Mouse (Mus musculus): ENCODE results near the gene Gm45837. TPM values are rescaled to one million over a fixed set of nuclear protein-coding genes. Genes with fewer than 3 reads are reported as not detected.

Gene Gm45837
- polyA plus RNA-seq, 1 experiment from 2014 or later, result 4.0 TPM

DNA sequence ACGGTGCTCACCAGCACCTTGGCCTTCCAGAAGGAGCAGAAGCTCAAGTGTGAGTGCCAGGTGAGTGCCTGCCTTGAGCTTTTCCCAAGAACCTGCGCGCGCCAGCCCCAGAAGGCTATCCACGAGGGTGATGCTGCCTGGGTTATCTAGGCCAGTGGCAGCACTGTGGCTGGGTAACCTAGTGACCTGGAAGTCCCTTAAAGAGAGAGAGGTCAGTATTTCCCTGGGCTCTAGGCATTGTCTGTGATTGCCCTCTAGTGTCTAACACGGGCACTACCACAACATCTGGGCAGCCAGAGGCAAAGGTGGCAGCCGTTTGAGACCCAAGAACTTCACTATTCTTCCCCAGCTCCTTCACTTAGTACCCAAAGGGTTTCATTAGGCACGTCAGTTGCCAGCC, 92.7 kb downstream of the Gm45837 start:
- no peak overlapping the region for H3K9ac ChIP-seq (ENCODE audit: low read depth, low read length)
- no peak overlapping the region for H3K4me3 ChIP-seq (ENCODE audit: low read depth, low read length)
- no peak for ATAC-seq (ENCODE audit: low read depth)
- no peaks in the 10 kb centered on the region for H3K36me3 ChIP-seq (ENCODE audit: control insufficient read depth, insufficient read depth)
- H3K27ac ChIP-seq (ENCODE audit: low read length), result no peak overlapping the region
- no peaks in the 10 kb centered on the region for H3K9me3 ChIP-seq (replicated peaks; ENCODE audit: control insufficient read depth, low read length)
- peaks cover 6% of the 10 kb centered on the region; the same call in 1 of the 2 replicates for H3K4me1 ChIP-seq (ENCODE audit: control insufficient read depth, low read depth, low read length)
- H3K27me3 ChIP-seq (ENCODE audit: control insufficient read depth, insufficient read depth, low read depth, low read length), result peaks cover 4% of the 10 kb centered on the region
- H3K4me2 ChIP-seq (ENCODE audit: low read depth, low read length), result no peak overlapping the region
- 22% methylated on average over 8 of the region's 8 CpGs for WGBS (ENCODE audit: insufficient replicate concordance)

DNA sequence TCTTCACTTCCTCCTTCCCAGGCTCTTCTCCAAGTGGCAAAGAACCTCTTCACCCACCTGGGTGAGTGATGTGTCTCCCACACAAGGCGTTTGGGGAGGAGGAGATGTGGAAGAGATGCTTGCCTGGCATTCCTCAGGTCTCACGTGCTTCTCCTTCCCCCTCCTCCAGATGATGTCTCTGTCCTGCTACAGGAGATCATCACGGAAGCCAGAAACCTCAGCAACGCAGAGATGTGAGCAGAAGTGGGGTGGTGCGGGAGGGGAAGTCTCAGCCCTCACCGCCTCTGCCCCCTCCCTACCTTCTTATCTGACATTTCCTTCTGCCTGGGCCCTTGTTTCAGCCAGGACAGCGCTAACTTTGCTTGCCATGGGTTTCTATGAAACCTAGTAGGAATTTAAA, 93.1 kb downstream of the Gm45837 start:
- H3K4me1 ChIP-seq (ENCODE audit: control insufficient read depth, low read depth, low read length), result peaks cover 6% of the 10 kb centered on the region; the same call in 1 of the 2 replicates
- WGBS (ENCODE audit: insufficient replicate concordance), result 7% methylated on average over 7 of the region's 7 CpGs
- no peaks in the 10 kb centered on the region for H3K36me3 ChIP-seq (ENCODE audit: control insufficient read depth, insufficient read depth)
- H3K4me3 ChIP-seq (ENCODE audit: low read depth, low read length), result no peak overlapping the region
- no peaks in the 10 kb centered on the region for H3K9me3 ChIP-seq (replicated peaks; ENCODE audit: control insufficient read depth, low read length)
- peaks cover 4% of the 10 kb centered on the region for H3K27me3 ChIP-seq (ENCODE audit: control insufficient read depth, insufficient read depth, low read depth, low read length)
- no peak overlapping the region for H3K4me2 ChIP-seq (ENCODE audit: low read depth, low read length)
- no peak overlapping the region for H3K27ac ChIP-seq (ENCODE audit: low read length)
- ATAC-seq (ENCODE audit: low read depth), result no peak
- H3K9ac ChIP-seq (ENCODE audit: low read depth, low read length), result no peak overlapping the region

DNA sequence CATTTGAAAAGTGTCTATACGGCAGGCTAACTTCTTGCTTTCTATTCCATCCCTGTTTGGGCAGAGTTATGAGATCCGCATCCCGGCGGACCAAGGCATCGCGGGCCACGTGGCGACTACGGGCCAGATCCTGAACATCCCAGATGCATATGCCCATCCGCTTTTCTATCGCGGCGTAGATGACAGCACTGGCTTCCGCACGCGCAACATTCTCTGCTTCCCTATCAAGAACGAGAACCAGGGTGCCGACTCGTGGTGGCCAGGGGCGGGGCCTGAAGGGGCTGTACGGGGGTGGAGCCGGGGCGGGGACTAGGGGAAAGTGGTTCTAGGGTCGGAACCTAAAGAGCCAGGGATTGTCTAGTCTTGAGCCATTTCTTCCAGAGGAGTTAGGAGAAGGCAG, 93.8 kb downstream of the Gm45837 start:
- Histone ChIP-seq H3K9me3 (replicated peaks; ENCODE audit: control insufficient read depth, low read length) (no peaks in the 10 kb centered on the region), H3K4me3 (ENCODE audit: low read depth, low read length) (no peak overlapping the region), H3K27me3 (ENCODE audit: control insufficient read depth, insufficient read depth, low read depth, low read length) (peaks cover 4% of the 10 kb centered on the region; the same call in 1 of the 2 replicates), H3K27ac (ENCODE audit: low read length) (no peak overlapping the region), H3K4me2 (ENCODE audit: low read depth, low read length) (peak overlapping the region; percentile 49), H3K4me1 (ENCODE audit: control insufficient read depth, low read depth, low read length) (peaks cover 6% of the 10 kb centered on the region; the same call in 1 of the 2 replicates), H3K9ac (ENCODE audit: low read depth, low read length) (no peak overlapping the region), H3K36me3 (ENCODE audit: control insufficient read depth, insufficient read depth) (no peaks in the 10 kb centered on the region)
- 7% methylated on average over 24 of the region's 24 CpGs for WGBS (ENCODE audit: insufficient replicate concordance)
- ATAC-seq (ENCODE audit: low read depth), result no peak

DNA sequence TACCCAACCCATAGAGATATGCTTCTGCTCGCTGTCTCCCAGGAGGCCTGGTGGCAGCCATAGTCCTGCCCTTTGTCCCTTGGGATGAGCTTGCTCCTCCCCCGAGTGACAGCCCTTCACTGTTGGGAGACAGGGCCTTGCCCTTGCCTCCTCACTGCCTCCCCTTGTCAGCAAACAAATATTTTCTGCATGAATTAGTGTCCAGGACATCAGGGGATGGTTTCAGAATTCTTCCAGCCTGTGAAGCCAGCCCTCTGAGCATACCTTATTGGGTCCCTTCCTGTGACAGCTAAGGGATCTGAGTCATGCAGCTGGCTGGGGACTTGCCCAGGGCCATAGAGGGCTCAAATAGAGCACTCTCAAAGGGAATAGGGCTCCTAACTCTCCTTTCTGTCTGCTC, 98.5 kb downstream of the Gm45837 start:
- no peaks in the 10 kb centered on the region; the same call in 1 of the 2 replicates for H3K27me3 ChIP-seq (ENCODE audit: control insufficient read depth, insufficient read depth, low read depth, low read length)
- no peak overlapping the region for H3K9ac ChIP-seq (ENCODE audit: low read depth, low read length)
- H3K27ac ChIP-seq (ENCODE audit: low read length), result no peak overlapping the region
- no peak overlapping the region for H3K4me2 ChIP-seq (ENCODE audit: low read depth, low read length)
- ATAC-seq (ENCODE audit: low read depth), result no peak
- WGBS (ENCODE audit: insufficient replicate concordance), result 37% methylated on average over 2 of the region's 2 CpGs
- H3K36me3 ChIP-seq (ENCODE audit: control insufficient read depth, insufficient read depth), result no peaks in the 10 kb centered on the region
- H3K4me3 ChIP-seq (ENCODE audit: low read depth, low read length), result no peak overlapping the region
- no peaks in the 10 kb centered on the region for H3K9me3 ChIP-seq (replicated peaks; ENCODE audit: control insufficient read depth, low read length)
- H3K4me1 ChIP-seq (ENCODE audit: control insufficient read depth, low read depth, low read length), result peaks cover 1% of the 10 kb centered on the region; the same call in 1 of the 2 replicates

DNA sequence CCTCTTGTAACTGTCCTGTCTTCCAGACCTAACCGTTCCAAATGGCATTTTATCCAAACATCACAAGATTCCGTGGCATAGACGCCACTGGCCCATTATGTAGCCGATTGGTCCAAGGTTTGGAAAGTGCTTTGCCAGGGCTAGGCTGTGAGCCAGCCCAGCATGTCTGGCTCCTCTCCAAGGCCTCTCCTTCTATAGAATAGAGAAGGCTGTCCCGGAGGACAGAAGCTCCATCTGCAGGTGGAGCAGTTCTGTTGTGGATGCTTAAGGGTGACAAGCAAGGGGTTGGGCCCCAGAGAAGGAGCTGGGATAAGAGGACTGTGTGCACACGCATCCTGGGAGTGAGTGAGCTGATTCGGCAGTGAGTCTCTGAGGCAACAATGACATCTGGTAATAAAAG, 103.0 kb downstream of the Gm45837 start:
- Histone ChIP-seq H3K4me3 (ENCODE audit: low read depth, low read length) (no peak overlapping the region), H3K9me3 (replicated peaks; ENCODE audit: control insufficient read depth, low read length) (no peaks in the 10 kb centered on the region), H3K4me1 (ENCODE audit: control insufficient read depth, low read depth, low read length) (no peaks in the 10 kb centered on the region), H3K4me2 (ENCODE audit: low read depth, low read length) (no peak overlapping the region), H3K36me3 (ENCODE audit: control insufficient read depth, insufficient read depth) (no peaks in the 10 kb centered on the region), H3K9ac (ENCODE audit: low read depth, low read length) (no peak overlapping the region), H3K27me3 (ENCODE audit: control insufficient read depth, insufficient read depth, low read depth, low read length) (no peaks in the 10 kb centered on the region), H3K27ac (ENCODE audit: low read length) (no peak overlapping the region)
- WGBS (ENCODE audit: insufficient replicate concordance), result 60% methylated on average over 7 of the region's 7 CpGs
- no peak for ATAC-seq (ENCODE audit: low read depth)

DNA sequence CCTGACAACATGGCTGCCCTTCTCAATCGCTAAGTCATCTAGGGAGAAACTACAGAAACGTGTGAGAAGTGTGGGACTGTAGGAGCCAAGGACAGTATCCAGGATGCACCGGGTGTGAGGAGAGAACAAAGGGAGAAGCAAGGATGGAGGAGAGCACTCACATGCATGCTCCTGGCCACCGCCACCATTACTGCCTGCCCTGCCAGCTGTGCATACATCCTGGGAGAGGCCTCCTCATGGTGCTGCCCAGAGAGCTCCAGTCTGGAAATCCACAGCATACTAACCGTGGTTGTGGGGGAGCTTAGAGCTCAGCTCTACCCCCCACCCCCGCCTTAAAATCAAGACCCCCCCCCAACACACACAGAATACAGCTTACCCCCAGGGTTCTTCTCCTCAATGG, 104.1 kb downstream of the Gm45837 start:
- Histone ChIP-seq H3K9ac (ENCODE audit: low read depth, low read length) (no peak overlapping the region), H3K27ac (ENCODE audit: low read length) (no peak overlapping the region), H3K27me3 (ENCODE audit: control insufficient read depth, insufficient read depth, low read depth, low read length) (no peaks in the 10 kb centered on the region), H3K4me2 (ENCODE audit: low read depth, low read length) (no peak overlapping the region), H3K9me3 (replicated peaks; ENCODE audit: control insufficient read depth, low read length) (no peaks in the 10 kb centered on the region), H3K4me3 (ENCODE audit: low read depth, low read length) (no peak overlapping the region), H3K4me1 (ENCODE audit: control insufficient read depth, low read depth, low read length) (no peaks in the 10 kb centered on the region), H3K36me3 (ENCODE audit: control insufficient read depth, insufficient read depth) (no peaks in the 10 kb centered on the region)
- WGBS (ENCODE audit: insufficient replicate concordance), result 57% methylated on average over 6 of the region's 6 CpGs
- no peak for ATAC-seq (ENCODE audit: low read depth)

DNA sequence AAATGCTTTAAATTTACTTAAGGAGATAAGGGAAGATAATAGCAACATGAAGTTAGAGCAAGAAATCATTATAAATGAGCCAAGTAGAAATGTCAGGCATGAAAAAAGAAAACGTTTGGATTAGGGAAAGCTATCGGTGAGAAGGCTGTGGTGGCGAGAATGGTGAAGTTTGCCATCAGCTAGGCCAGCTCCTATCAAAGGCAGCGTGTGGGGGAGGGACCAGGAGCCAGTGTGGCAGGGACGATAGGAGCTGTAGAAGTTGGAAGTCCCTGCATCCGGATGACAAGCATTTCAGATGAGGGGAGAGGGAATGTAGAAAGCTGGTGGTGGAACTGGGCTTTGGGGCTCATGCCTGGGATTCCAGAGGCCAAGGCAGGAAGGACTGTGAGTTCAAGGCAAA, 104.6 kb downstream of the Gm45837 start:
- Histone ChIP-seq H3K4me1 (ENCODE audit: control insufficient read depth, low read depth, low read length) (no peaks in the 10 kb centered on the region), H3K27me3 (ENCODE audit: control insufficient read depth, insufficient read depth, low read depth, low read length) (no peaks in the 10 kb centered on the region), H3K4me3 (ENCODE audit: low read depth, low read length) (no peak overlapping the region), H3K36me3 (ENCODE audit: control insufficient read depth, insufficient read depth) (no peaks in the 10 kb centered on the region), H3K9me3 (replicated peaks; ENCODE audit: control insufficient read depth, low read length) (no peaks in the 10 kb centered on the region), H3K4me2 (ENCODE audit: low read depth, low read length) (no peak overlapping the region), H3K9ac (ENCODE audit: low read depth, low read length) (no peak overlapping the region), H3K27ac (ENCODE audit: low read length) (no peak overlapping the region)
- 34% methylated on average over 6 of the region's 6 CpGs for WGBS (ENCODE audit: insufficient replicate concordance)
- ATAC-seq (ENCODE audit: low read depth), result no peak

DNA sequence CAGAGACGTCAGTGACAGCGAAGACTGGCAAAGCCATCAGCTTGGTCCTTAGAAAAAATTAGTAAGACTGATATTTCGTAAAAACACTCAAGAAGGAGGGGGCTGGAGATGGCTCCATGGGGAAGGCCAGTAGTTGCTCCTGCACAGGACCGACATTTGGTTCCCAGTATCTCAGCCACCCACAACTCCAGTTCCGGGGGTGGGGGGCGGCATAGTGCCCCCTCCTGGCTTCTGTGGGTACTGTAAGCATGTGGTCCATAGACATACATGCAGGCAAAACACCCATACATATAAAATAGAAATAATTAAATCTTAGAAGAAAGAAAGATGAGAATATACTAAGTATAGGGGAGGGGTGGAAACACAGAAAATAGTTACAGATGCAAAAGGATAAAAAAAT, 105.8 kb downstream of the Gm45837 start:
- WGBS (ENCODE audit: insufficient replicate concordance), result 59% methylated on average over 6 of the region's 6 CpGs
- no peak overlapping the region for H3K27ac ChIP-seq (ENCODE audit: low read length)
- no peaks in the 10 kb centered on the region for H3K9me3 ChIP-seq (replicated peaks; ENCODE audit: control insufficient read depth, low read length)

DNA sequence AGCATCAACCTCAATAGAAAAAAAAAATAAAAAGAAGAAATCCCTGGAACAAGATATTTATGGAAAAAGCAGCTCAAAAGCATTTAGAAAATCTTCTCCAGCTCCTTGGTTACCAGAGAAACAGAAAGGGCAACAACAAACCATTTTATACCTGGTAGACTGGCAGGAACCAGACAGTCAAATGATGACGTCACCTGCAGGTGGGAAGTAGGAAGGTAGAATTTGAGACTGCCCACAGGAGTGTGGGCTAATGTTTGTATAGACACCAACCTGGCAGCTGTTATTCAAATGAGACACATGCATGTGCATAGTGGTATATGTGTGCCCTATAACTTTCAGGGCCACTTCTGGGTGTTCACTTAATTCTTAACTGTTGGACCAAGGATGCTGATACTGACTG, 111.0 kb downstream of the Gm45837 start:
- no peak overlapping the region for H3K4me2 ChIP-seq (ENCODE audit: low read depth, low read length)
- no peak overlapping the region for H3K4me3 ChIP-seq (ENCODE audit: low read depth, low read length)
- no peaks in the 10 kb centered on the region for H3K27me3 ChIP-seq (ENCODE audit: control insufficient read depth, insufficient read depth, low read depth, low read length)
- no peak overlapping the region for H3K27ac ChIP-seq (ENCODE audit: low read length)
- H3K9ac ChIP-seq (ENCODE audit: low read depth, low read length), result no peak overlapping the region
- WGBS (ENCODE audit: insufficient replicate concordance), result 45% methylated on average over 1 of the region's 1 CpGs
- no peaks in the 10 kb centered on the region for H3K9me3 ChIP-seq (replicated peaks; ENCODE audit: control insufficient read depth, low read length)
- ATAC-seq (ENCODE audit: low read depth), result no peak
- no peaks in the 10 kb centered on the region for H3K4me1 ChIP-seq (ENCODE audit: control insufficient read depth, low read depth, low read length)
- H3K36me3 ChIP-seq (ENCODE audit: control insufficient read depth, insufficient read depth), result no peaks in the 10 kb centered on the region

More for the DNA sequence above, 105.8 kb downstream of the Gm45837 start:
- H3K36me3 ChIP-seq (ENCODE audit: control insufficient read depth, insufficient read depth), result no peaks in the 10 kb centered on the region
- no peak overlapping the region for H3K4me3 ChIP-seq (ENCODE audit: low read depth, low read length)
- no peak for ATAC-seq (ENCODE audit: low read depth)
- no peaks in the 10 kb centered on the region for H3K4me1 ChIP-seq (ENCODE audit: control insufficient read depth, low read depth, low read length)
- no peak overlapping the region for H3K9ac ChIP-seq (ENCODE audit: low read depth, low read length)
- no peaks in the 10 kb centered on the region for H3K27me3 ChIP-seq (ENCODE audit: control insufficient read depth, insufficient read depth, low read depth, low read length)
- no peak overlapping the region for H3K4me2 ChIP-seq (ENCODE audit: low read depth, low read length)
